Mouse (Mus musculus): ENCODE data around the gene Ceacam19. TPM values are rescaled to one million over a fixed set of nuclear protein-coding genes. Genes with fewer than 3 reads are reported as not detected.

Ceacam19 gene
- polyA plus RNA-seq, 1 experiment from 2014 or later: not detected

- Histone ChIP-seq H3K4me1 (ENCODE audit: control insufficient read depth, insufficient read depth, low read length) (no peaks in the 10 kb centered on the region), H3K9me3 (ENCODE audit: control insufficient read depth, low read length) (0 out of 2 replicates have a peak, but pooled peaks cover 4% of the 10 kb centered on the region), H3K27ac (ENCODE audit: low read depth, low read length) (no peak overlapping the region), H3K27me3 (ENCODE audit: control insufficient read depth, insufficient read depth, low read length) (no peaks in the 10 kb centered on the region), H3K9ac (ENCODE audit: low read depth, low read length) (no peak overlapping the region), H3K36me3 (ENCODE audit: control insufficient read depth, insufficient read depth, low read length) (peaks cover 23% of the 10 kb centered on the region), H3K4me2 (replicated peaks; ENCODE audit: low read depth, low read length) (no peak overlapping the region), H3K4me3 (ENCODE audit: low read length) (no peak overlapping the region)
- no peak for ATAC-seq (ENCODE audit: low FRiP score, low TSS enrichment)
- WGBS: 92% methylated on average over 6 of the region's 6 CpGs
Measured at GRCm38 (mm10) chr7:19911292-19911658, 23.5 kb upstream of the Ceacam19 start.

- Histone ChIP-seq H3K27ac (ENCODE audit: low read depth, low read length) (no peak overlapping the region), H3K9ac (ENCODE audit: low read depth, low read length) (no peak overlapping the region), H3K4me3 (ENCODE audit: low read length) (no peak overlapping the region), H3K9me3 (ENCODE audit: control insufficient read depth, low read length) (peaks cover 4% of the 10 kb centered on the region; the same call in 1 of the 2 replicates), H3K4me1 (ENCODE audit: control insufficient read depth, insufficient read depth, low read length) (no peaks in the 10 kb centered on the region), H3K27me3 (ENCODE audit: control insufficient read depth, insufficient read depth, low read length) (no peaks in the 10 kb centered on the region), H3K36me3 (ENCODE audit: control insufficient read depth, insufficient read depth, low read length) (peaks cover 17% of the 10 kb centered on the region), H3K4me2 (replicated peaks; ENCODE audit: low read depth, low read length) (no peak overlapping the region)
- 51% methylated on average over 21 of the region's 21 CpGs for WGBS
- peak; percentile 83 for ATAC-seq (ENCODE audit: low FRiP score, low TSS enrichment)
Measured at GRCm38 (mm10) chr7:19910421-19911291, 22.9 kb upstream of the Ceacam19 start.

- Histone ChIP-seq H3K4me3 (ENCODE audit: low read length) (no peak overlapping the region), H3K9ac (ENCODE audit: low read depth, low read length) (no peak overlapping the region), H3K4me2 (replicated peaks; ENCODE audit: low read depth, low read length) (no peak overlapping the region), H3K27ac (ENCODE audit: low read depth, low read length) (no peak overlapping the region), H3K4me1 (ENCODE audit: control insufficient read depth, insufficient read depth, low read length) (no peaks in the 10 kb centered on the region), H3K36me3 (ENCODE audit: control insufficient read depth, insufficient read depth, low read length) (no peaks in the 10 kb centered on the region), H3K9me3 (ENCODE audit: control insufficient read depth, low read length) (no peaks in the 10 kb centered on the region), H3K27me3 (ENCODE audit: control insufficient read depth, insufficient read depth, low read length) (no peaks in the 10 kb centered on the region)
- WGBS: 57% methylated on average over 8 of the region's 8 CpGs
- ATAC-seq (ENCODE audit: low FRiP score, low TSS enrichment): no peak
Measured at GRCm38 (mm10) chr7:19889881-19890280, 2.1 kb upstream of the Ceacam19 start.

GRCm38 (mm10) chr7:19880754-19881153, 7.0 kb downstream of the Ceacam19 start:
- no peak for ATAC-seq (ENCODE audit: low FRiP score, low TSS enrichment)
- Histone ChIP-seq H3K4me1 (ENCODE audit: control insufficient read depth, insufficient read depth, low read length) (no peaks in the 10 kb centered on the region), H3K4me3 (ENCODE audit: low read length) (no peak overlapping the region), H3K36me3 (ENCODE audit: control insufficient read depth, insufficient read depth, low read length) (no peaks in the 10 kb centered on the region), H3K9ac (ENCODE audit: low read depth, low read length) (no peak overlapping the region), H3K9me3 (ENCODE audit: control insufficient read depth, low read length) (no peaks in the 10 kb centered on the region), H3K4me2 (replicated peaks; ENCODE audit: low read depth, low read length) (no peak overlapping the region), H3K27me3 (ENCODE audit: control insufficient read depth, insufficient read depth, low read length) (no peaks in the 10 kb centered on the region), H3K27ac (ENCODE audit: low read depth, low read length) (no peak overlapping the region)
- whole genome bisulfite sequencing: 81% methylated on average over 8 of the region's 8 CpGs

- ATAC-seq (ENCODE audit: low FRiP score, low TSS enrichment): 0 out of 2 replicates have a peak, but pooled peaks have one; percentile 29
- Histone ChIP-seq H3K4me3 (ENCODE audit: low read length) (no peak overlapping the region), H3K36me3 (ENCODE audit: control insufficient read depth, insufficient read depth, low read length) (no peaks in the 10 kb centered on the region), H3K27ac (ENCODE audit: low read depth, low read length) (no peak overlapping the region), H3K4me2 (replicated peaks; ENCODE audit: low read depth, low read length) (no peak overlapping the region), H3K27me3 (ENCODE audit: control insufficient read depth, insufficient read depth, low read length) (no peaks in the 10 kb centered on the region), H3K9ac (ENCODE audit: low read depth, low read length) (no peak overlapping the region), H3K9me3 (ENCODE audit: control insufficient read depth, low read length) (no peaks in the 10 kb centered on the region), H3K4me1 (ENCODE audit: control insufficient read depth, insufficient read depth, low read length) (no peaks in the 10 kb centered on the region)
- WGBS: 37% methylated on average over 14 of the region's 14 CpGs
Measured at GRCm38 (mm10) chr7:19876781-19877425, 10.9 kb downstream of the Ceacam19 start.

GRCm38 (mm10) chr7:19875948-19876682, 11.7 kb downstream of the Ceacam19 start:
- ATAC-seq (ENCODE audit: low FRiP score, low TSS enrichment): peak; percentile 58; the same call in 1 of the 2 replicates
- H3K36me3 ChIP-seq (ENCODE audit: control insufficient read depth, insufficient read depth, low read length): no peaks in the 10 kb centered on the region
- WGBS: 53% methylated on average over 13 of the region's 13 CpGs
- H3K9me3 ChIP-seq (ENCODE audit: control insufficient read depth, low read length): no peaks in the 10 kb centered on the region
- no peaks in the 10 kb centered on the region for H3K4me1 ChIP-seq (ENCODE audit: control insufficient read depth, insufficient read depth, low read length)
- H3K4me3 ChIP-seq (ENCODE audit: low read length): no peak overlapping the region
- H3K27ac ChIP-seq (ENCODE audit: low read depth, low read length): no peak overlapping the region
- H3K9ac ChIP-seq (ENCODE audit: low read depth, low read length): no peak overlapping the region
- H3K27me3 ChIP-seq (ENCODE audit: control insufficient read depth, insufficient read depth, low read length): no peaks in the 10 kb centered on the region
- H3K4me2 ChIP-seq (replicated peaks; ENCODE audit: low read depth, low read length): no peak overlapping the region

GRCm38 (mm10) chr7:19871943-19872601, 15.7 kb downstream of the Ceacam19 start:
- H3K4me1 ChIP-seq (ENCODE audit: control insufficient read depth, insufficient read depth, low read length): no peaks in the 10 kb centered on the region
- no peak overlapping the region for H3K9ac ChIP-seq (ENCODE audit: low read depth, low read length)
- WGBS: 49% methylated on average over 5 of the region's 5 CpGs
- H3K36me3 ChIP-seq (ENCODE audit: control insufficient read depth, insufficient read depth, low read length): no peaks in the 10 kb centered on the region
- no peak for ATAC-seq (ENCODE audit: low FRiP score, low TSS enrichment)
- no peaks in the 10 kb centered on the region for H3K9me3 ChIP-seq (ENCODE audit: control insufficient read depth, low read length)
- no peak overlapping the region for H3K27ac ChIP-seq (ENCODE audit: low read depth, low read length)
- H3K4me2 ChIP-seq (replicated peaks; ENCODE audit: low read depth, low read length): no peak overlapping the region
- no peak overlapping the region for H3K4me3 ChIP-seq (ENCODE audit: low read length)
- no peaks in the 10 kb centered on the region for H3K27me3 ChIP-seq (ENCODE audit: control insufficient read depth, insufficient read depth, low read length)

GRCm38 (mm10) chr7:19871137-19871621, 16.6 kb downstream of the Ceacam19 start:
- Histone ChIP-seq H3K4me3 (ENCODE audit: low read length) (no peak overlapping the region), H3K4me1 (ENCODE audit: control insufficient read depth, insufficient read depth, low read length) (no peaks in the 10 kb centered on the region), H3K27me3 (ENCODE audit: control insufficient read depth, insufficient read depth, low read length) (no peaks in the 10 kb centered on the region), H3K9ac (ENCODE audit: low read depth, low read length) (no peak overlapping the region), H3K27ac (ENCODE audit: low read depth, low read length) (no peak overlapping the region), H3K4me2 (replicated peaks; ENCODE audit: low read depth, low read length) (no peak overlapping the region), H3K9me3 (ENCODE audit: control insufficient read depth, low read length) (no peaks in the 10 kb centered on the region), H3K36me3 (ENCODE audit: control insufficient read depth, insufficient read depth, low read length) (no peaks in the 10 kb centered on the region)
- ATAC-seq (ENCODE audit: low FRiP score, low TSS enrichment): no peak
- 71% methylated on average over 10 of the region's 10 CpGs for WGBS

Measured in kidney, embryonic 14.5 days (tissue).